Mouse (Mus musculus) liver, embryonic 14.5 days (tissue): ENCODE results near the gene Spata3.

Experiments
- CTCF ChIP-seq: IDR thresholded peaks from 2 replicates; pipeline ENCODE4 v1.5.1; 2016; ENCODE audit warnings: antibody characterized with exemption, low read depth, control low read depth
- EP300 ChIP-seq: IDR thresholded peaks from 2 replicates; pipeline ENCODE4 v1.6.1; 2016; ENCODE audit warnings: antibody characterized with exemption, low read depth

DNA sequence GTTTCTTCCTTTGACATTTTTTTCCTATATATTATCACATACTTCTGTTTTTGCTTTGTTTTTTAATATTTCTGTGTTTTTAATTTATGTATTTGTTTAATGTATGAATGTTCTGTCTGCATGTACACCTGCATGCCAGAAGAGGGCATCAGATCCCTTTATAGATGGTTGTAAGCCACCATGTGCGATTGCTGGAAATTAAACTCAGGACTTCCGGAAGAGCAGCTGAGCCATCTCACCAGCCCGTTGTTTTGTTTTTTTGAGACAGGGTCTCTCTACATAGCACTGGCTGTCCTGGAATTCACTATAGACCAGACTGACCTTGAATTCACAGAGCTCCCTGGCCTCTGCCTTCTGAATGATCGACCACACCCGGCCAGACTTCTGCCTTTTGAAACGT, 45.9 kb downstream of the Spata3 start:
- TF ChIP-seq CTCF (peak; percentile 32; the same call in 1 of the 2 replicates), EP300 (no peak)
